Mouse (Mus musculus) erythroblast, embryonic 14.5 days (primary cell): ENCODE measurements around the gene Ccdc106. TPM values are rescaled to one million over a fixed set of nuclear protein-coding genes. Genes with fewer than 3 reads are reported as not detected.
"Not testable (repeated sequence)": the region's sequence is repeated elsewhere in the genome, so short reads cannot be mapped to it uniquely, and the experiment has no call there.

Experiments
- H3K27me3 ChIP-seq: 2 replicates; pipeline ENCODE4 v1.6.1; 2012; ENCODE audit warnings: inconsistent platforms; ENCODE audit not compliant: control insufficient read depth
- H3K36me3 ChIP-seq: 2 replicates; pipeline ENCODE4 v1.6.1; 2012; ENCODE audit warnings: mild to moderate bottlenecking, inconsistent platforms; ENCODE audit not compliant: control insufficient read depth
- H3K4me1 ChIP-seq: 2 replicates; pipeline ENCODE4 v1.6.1; 2012; ENCODE audit warnings: inconsistent platforms; ENCODE audit not compliant: control insufficient read depth
- H3K4me3 ChIP-seq: replicated peaks from 2 replicates; pipeline ENCODE3; 2012; ENCODE audit warnings: moderate library complexity, mild to moderate bottlenecking, inconsistent platforms
- H3K9me3 ChIP-seq: 2 replicates; pipeline ENCODE4 v1.6.1; 2012; ENCODE audit warnings: low read length, inconsistent platforms, mixed read lengths; ENCODE audit not compliant: control insufficient read depth
- GATA1 ChIP-seq: IDR thresholded peaks from 2 replicates; pipeline ENCODE4 v1.6.1; 2012; ENCODE audit warnings: low read length, inconsistent platforms, mixed read lengths
- TAL1 ChIP-seq: IDR thresholded peaks from 3 replicates; pipeline ENCODE4 v1.6.1; 2012; ENCODE audit warnings: low read length, inconsistent platforms, mixed read lengths
- polyA plus RNA-seq: library from polyadenylated mRNA; stranded (reverse); fragments of >175 nt; gene quantifications from 2 replicates; pipeline ENCODE4 v1.2.3, GENCODE M21; 2012

The Ccdc106 gene
- polyA plus RNA-seq, 1 experiment: not detected

DNA sequence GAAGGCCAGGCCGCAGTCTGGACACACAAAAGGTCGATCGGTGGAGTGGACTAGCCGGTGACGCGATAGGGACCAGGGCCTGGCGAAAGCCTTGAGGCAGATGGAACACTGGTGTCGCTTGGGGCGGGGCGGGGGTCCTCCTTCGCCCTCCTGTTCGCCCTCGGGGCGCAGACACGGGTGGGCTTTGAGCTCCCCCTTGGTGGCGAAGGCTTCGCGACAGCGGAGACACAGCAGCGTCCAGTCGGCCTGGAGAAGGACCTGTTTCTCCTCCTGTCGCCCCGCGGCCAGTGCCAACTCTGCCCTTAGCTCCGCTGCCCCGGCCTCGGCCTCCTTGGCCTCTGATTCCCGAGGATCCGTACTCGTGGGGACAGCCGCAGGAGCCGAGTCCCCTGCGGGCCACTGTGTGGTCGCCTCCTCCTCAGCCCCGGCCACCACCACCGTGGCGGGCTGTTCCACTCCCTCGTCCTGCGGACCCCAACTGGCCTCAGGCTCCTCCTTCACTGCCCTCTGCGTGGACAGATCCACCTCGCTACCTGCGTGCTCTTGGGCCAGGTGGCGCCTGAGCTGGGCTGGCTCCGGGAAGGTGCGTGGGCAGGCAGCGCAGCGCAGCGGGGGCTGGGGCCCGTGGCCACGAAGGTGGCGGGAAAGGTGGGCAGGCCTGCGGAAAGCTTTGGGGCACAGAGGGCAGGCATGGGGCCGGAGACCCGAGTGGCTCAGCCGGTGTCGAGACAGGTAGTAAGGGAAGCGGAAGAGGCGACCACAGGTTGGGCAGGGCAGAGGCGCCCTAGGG, 26.2 kb upstream of the Ccdc106 start:
- no peak for TF ChIP-seq GATA1
- TF ChIP-seq TAL1: no peak
- Histone ChIP-seq H3K27me3 (peaks cover 46% of the 10 kb centered on the region), H3K4me3 (no peak overlapping the region)

DNA sequence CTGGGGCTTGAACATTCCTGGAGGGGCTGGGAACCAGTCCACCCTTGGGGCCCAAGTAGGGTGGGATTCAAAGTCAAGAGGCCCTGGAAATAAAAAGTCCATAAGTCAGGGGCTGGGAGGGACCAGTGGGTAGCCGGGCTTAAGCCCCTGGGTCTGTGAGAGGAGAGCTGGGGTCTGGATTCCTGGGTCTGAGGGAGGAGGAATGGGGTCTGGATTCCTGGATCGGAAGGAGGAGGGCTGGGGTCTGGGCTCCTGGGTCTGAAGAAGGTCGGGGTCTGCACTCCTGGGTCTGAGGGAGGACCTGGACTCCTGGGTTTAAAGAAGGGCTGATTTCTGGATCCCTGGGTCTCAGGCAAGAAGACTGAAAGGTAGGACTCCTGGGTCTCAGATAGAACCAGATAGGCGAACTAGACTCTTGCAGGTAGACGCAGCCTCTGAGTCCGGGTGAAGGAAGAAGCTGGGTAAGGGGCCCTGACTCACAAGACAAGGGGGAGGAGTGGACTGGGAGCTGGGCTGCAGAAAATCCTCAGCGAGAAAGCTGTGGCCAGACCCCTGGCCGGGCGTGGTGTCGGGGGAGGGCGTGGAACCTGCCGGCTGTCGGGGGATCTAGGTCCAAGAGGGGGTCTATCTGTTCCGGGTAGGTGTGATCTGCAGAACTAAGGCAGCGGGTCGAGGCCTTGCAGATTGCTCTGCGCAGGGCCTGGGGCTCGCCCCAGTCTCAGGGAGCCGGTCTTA, 24.9 kb upstream of the Ccdc106 start:
- peaks cover 46% of the 10 kb centered on the region for H3K27me3 ChIP-seq
- peaks cover 5% of the 10 kb centered on the region; the same call in 1 of the 2 replicates for H3K36me3 ChIP-seq
- H3K4me1 ChIP-seq: no peaks in the 10 kb centered on the region
- peaks cover 18% of the 10 kb centered on the region for H3K9me3 ChIP-seq
- no peak for TF ChIP-seq GATA1
- no peak for TF ChIP-seq TAL1
- peak overlapping the region; percentile 53 for H3K4me3 ChIP-seq

More for the DNA sequence above, 26.2 kb upstream of the Ccdc106 start:
- Histone ChIP-seq H3K4me1 (no peaks in the 10 kb centered on the region), H3K9me3 (peaks cover 18% of the 10 kb centered on the region), H3K36me3 (peaks cover 5% of the 10 kb centered on the region; the same call in 1 of the 2 replicates)

DNA sequence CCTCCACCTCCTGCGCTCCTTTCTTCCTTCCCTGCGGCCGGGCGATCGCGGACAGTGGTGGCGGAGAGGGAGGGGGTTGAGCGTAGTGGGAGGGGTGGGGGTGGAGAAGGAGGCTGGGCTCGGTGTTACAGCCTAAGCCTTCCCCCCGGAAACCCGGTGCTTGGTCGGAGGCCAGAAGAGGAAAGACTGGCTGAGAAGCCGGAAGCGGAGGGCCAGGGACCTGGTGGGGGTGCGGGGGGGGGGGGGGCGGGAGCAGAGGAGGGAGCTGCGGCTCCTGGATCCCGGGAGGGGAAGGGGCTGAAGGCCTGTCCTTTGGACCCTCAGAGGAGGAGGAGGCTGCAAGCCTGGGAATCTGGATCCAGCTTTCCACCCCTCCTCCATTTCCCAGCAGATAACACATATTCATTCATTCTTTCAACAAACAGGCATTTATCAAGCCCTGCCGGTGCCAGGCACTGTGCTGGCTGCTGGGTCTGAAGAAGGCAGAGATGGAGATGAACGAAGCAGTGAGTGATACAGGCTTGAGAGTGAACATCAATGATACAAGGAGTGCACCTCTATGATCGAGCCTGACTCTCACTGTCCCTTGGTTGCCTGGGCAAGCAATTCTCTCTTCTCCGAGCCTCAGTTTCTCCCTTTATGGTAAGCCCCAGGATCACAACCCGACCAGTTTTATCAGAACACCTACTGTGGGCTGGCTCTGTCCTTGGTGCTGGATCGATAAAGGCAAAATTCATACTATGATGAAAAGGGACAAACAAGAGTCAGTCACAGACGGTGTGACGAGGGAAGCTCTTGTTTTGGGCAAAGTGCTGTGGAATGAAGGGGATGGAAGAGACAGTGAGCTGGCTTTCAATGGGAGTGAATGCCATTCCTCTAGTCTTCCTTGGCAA, 24.1 kb upstream of the Ccdc106 start, which contains the start of gene Zfp579:
TSS of gene Zfp579 (minus strand) at position 156 of the 893 bp plus-strand sequence.
- peaks cover 5% of the 10 kb centered on the region; the same call in 1 of the 2 replicates for H3K36me3 ChIP-seq
- H3K4me3 ChIP-seq: peak within 1 kb of the TSS; percentile 53
- TF ChIP-seq TAL1 (no peak), GATA1 (no peak)
- H3K27me3 ChIP-seq: peaks cover 46% of the 10 kb centered on the region
- peaks cover 18% of the 10 kb centered on the region for H3K9me3 ChIP-seq
- H3K4me1 ChIP-seq: no peaks in the 10 kb centered on the region

DNA sequence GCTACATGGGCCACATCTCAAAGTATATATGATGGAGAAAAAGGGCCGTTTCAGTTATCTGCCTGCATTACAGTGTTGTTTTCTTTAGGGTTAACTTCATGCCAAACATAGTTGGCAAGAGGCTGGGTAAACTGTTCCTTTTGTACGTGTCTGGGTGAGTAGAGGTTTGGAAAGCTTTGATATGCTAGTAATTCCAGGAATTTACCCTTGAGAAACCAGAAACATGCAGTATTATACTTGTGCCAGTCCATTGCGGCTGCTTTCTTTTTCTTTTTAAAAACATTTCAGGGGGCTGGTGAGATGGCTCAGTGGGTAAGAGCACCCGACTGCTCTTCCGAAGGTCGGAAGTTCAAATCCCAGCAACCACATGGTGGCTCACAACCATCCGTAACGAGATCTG, 23.4 kb upstream of the Ccdc106 start:
- Histone ChIP-seq H3K4me3 (no peak overlapping the region), H3K4me1 (no peaks in the 10 kb centered on the region), H3K27me3 (peaks cover 46% of the 10 kb centered on the region), H3K9me3 (peaks cover 18% of the 10 kb centered on the region), H3K36me3 (peaks cover 5% of the 10 kb centered on the region; the same call in 1 of the 2 replicates)
- TF ChIP-seq GATA1 (no peak), TAL1 (no peak)

DNA sequence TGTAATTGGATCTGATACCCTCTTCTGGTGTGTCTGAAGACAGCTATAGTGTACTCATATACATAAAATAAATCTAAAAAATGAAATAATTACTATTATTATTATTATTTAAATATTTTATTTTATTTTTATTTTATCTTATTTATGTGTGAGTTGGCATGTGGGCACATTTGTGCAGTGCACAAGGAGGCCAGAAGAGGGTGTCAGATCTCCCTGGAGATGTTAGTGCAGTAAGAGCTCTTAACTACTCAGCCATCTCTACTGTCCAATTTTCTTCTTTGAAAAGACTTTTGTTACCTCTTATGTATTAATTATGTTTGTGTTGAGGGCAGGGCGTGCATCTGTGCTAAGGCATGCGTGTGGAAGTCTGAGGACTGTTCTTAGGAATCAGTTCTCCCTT, 20.5 kb upstream of the Ccdc106 start:
- TF ChIP-seq TAL1 (no peak), GATA1 (no peak)
- Histone ChIP-seq H3K36me3 (no peaks in the 10 kb centered on the region), H3K27me3 (peaks cover 20% of the 10 kb centered on the region), H3K4me3 (no peak overlapping the region), H3K9me3 (peaks cover 10% of the 10 kb centered on the region), H3K4me1 (no peaks in the 10 kb centered on the region)

DNA sequence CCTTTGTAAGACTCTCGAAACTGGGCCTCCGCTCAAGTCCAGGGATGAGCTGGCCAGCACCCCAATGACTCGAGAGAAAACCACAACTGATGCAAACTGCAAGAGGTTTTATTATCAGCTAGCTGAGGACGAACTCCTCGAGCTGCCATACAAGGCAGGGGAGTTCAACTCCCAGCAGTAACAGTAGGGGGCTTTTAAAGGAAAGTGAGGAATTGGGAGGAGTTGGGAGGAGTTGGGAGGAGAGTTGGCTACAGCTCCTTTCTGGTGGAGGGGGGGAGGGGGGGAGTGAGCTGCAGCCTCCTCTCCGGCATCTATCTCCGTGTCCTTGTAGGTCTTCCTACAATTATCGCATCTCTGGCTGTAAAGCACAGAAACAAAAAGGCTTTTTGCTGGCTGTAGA, 17.5 kb upstream of the Ccdc106 start:
- peaks cover 17% of the 10 kb centered on the region for H3K36me3 ChIP-seq
- not testable (repeated sequence) for H3K27me3 ChIP-seq, H3K4me3 ChIP-seq, H3K4me1 ChIP-seq
- H3K9me3 ChIP-seq: peaks cover 10% of the 10 kb centered on the region

DNA sequence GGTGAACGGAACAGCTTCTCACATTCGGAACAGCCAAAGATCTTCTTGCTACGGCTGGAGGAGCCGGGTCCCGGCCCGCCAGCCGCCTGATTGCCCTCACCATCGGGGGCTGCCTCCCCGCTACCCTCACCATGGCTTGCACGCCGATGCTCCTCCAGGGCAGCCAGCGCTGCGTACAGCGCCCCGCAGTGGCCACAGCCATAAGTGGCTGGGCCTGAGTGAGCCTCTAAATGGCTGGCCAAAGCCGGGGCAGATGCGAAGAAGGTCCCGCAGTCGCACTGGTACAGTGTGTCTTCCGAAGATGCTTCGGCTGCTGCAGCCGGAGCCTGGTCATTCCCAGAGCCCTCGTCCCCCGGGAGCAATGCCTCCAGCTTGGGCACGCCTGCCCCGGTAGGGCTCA, 12.1 kb upstream of the Ccdc106 start:
- no peak for TF ChIP-seq TAL1
- no peak for TF ChIP-seq GATA1

DNA sequence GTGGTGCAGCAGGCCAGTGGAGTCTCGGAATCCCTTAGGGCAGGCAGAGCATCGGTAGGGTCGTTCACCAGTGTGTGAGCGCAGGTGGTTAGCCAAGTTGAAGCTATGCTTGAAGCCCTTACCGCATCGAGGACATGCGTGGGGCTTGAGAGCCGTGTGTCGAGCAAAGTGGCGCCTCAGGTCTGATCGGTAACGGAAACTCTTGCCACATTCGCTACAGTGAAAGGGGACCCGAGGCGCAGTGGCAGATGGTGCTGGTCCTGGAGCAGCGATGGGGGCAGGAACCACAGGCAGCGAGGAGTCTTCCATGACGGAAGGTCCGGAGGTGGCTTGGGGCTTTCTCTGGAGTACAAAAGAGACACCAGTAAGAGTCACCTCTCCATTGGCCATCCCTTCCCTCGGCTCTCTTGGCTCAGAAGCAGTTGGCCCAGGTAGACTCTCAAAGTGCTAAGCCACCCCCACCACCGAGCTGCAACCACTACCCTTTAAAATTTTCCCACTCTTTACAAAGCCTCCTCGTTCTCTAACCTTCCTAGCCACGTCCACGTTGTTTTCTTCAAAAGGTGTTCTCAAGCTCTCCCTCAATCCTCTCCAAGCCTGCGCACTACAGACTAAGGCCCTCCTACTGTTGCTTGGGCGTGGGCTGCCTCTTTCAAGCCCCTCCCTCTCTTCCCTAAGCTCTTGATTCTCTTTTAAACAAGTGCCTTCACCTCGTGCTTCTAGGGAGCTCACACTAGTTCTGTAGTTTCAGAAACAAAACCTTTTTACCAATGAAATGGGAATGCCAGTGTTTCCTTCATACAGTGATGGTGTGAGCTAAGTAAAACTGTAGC, 7.5 kb upstream of the Ccdc106 start:
- H3K4me3 ChIP-seq: peak overlapping the region; percentile 22
- peaks cover 42% of the 10 kb centered on the region for H3K4me1 ChIP-seq
- TF ChIP-seq TAL1 (no peak), GATA1 (no peak)
- H3K36me3 ChIP-seq: peaks cover 65% of the 10 kb centered on the region
- no peaks in the 10 kb centered on the region for H3K27me3 ChIP-seq
- H3K9me3 ChIP-seq: peaks cover 21% of the 10 kb centered on the region

More for the DNA sequence above, 12.1 kb upstream of the Ccdc106 start:
- no peaks in the 10 kb centered on the region for H3K27me3 ChIP-seq
- peaks cover 11% of the 10 kb centered on the region for H3K4me1 ChIP-seq
- H3K36me3 ChIP-seq: peaks cover 70% of the 10 kb centered on the region
- H3K9me3 ChIP-seq: peaks cover 11% of the 10 kb centered on the region
- no peak overlapping the region for H3K4me3 ChIP-seq
